Mouse (Mus musculus) thymus, postnatal 0 days (tissue): ENCODE results near the gene Nup50. TPM values are rescaled to one million over a fixed set of nuclear protein-coding genes. Genes with fewer than 3 reads are reported as not detected.
A peak's percentile ranks its signal among the peaks of the same experiment; 100 is the strongest.

Experiments used
- DNase-seq: peaks from one replicate; pipeline ENCODE4 v3.0.0-alpha.2; 2015; ENCODE audit warnings: low spot score
- polyA plus RNA-seq: library from polyadenylated mRNA; unstranded; fragments of >200 nt; fragmentation: Nextera tagmentation; extraction: Ambion mirVana; gene quantifications from 2 replicates; pipeline ENCODE4 v1.2.1, GENCODE M21; 2015

Gene Nup50
- polyA plus RNA-seq, 1 experiment from 2014 or later, result 38.1 TPM

DNA sequence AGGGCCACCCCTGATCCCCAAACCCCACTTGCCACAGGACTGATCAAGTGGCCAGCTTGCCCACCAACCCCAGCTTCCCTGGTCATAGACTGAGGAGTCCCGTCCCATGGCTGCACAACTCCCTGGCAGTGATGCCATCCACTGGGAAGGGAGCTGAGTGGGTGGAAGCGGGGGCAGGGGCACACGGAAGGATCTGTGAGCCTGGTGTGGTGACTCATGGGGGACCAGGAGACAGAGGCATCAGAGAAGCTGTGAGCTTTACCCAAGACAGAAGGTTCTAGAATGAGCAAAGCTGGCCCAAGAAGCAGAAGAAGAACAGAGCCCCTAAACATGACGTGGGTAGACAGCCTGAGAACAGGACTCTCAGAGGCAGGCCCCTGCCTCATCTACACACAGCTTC, 26.8 kb downstream of the Nup50 start:
- DNase-seq, result no peak

DNA sequence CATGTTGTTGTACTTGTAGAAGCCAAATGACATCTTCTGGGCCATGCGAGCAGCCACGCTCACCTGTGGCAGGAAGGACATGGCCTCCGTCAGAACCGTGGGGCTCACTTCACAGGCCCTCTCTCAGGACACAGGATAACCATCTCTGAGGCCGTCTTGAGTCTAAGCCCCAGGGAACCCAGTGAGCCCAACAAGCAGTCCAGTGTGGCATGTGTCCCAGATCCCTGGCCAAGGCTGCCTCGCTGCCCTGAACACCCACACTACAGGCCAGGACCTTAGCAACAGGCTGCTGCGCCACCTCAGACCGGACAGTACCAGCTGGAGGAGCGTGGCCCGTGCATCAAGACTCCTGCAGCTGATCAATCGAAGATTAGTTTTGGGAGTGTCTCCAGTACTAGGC, 30.0 kb downstream of the Nup50 start:
- no peak for DNase-seq

DNA sequence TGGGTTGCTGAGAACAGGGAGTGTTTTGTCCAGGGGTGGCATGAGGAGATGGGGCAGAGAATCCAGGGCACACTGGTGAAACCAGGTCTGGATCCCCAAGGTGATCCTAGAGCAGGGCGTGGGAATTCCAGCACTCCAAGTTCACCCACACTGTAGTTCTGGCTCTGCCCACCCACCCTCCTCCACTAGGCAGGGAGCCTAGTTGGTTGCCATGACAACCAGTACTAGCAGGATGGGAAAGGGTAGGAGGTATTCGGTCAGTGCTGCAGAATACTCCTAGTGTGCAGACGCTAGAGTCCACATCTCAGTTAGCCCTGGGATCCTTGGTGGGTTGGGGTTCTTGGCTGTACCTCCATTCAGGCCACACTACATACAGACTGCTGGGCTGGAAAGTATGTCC, 34.6 kb downstream of the Nup50 start:
- no peak for DNase-seq

DNA sequence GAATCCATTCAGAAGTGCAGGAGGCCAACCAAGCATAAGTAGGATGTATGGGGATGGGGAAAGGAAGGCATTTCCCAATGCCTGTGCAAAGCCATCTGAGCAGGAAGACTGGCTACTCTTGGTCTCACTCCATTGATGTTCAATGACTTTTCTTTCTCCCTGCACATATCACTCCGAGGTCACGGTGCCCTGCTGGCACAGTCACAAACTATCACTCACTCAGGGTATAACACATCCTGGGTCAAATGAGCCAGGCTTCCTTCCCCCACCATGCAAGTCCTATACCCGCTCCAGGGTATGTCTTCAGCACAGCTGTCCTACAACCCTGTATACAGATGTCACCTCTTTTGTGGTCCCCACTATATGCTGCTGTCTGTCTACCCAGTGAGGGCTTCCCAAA, 35.1 kb downstream of the Nup50 start:
- no peak for DNase-seq

DNA sequence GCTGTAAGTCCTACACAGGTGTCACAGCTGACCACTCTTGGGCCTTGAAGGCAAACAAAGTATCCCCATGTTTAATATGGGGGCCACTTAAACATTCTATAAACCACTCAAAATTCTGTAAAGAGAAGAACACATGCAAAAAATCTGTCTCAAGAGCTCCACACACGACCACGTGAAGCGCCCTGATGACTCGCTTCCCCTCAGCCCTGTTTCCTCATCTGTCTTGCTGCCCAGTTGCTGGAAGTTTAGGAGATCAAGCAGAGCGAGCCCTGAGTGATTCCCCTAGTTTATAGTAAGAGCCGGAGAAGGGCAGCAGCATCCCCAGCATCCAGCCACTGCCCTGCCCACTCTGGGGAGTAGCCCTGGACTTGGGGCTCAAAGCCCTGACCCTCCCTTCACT, 36.7 kb downstream of the Nup50 start:
- no peak for DNase-seq

DNA sequence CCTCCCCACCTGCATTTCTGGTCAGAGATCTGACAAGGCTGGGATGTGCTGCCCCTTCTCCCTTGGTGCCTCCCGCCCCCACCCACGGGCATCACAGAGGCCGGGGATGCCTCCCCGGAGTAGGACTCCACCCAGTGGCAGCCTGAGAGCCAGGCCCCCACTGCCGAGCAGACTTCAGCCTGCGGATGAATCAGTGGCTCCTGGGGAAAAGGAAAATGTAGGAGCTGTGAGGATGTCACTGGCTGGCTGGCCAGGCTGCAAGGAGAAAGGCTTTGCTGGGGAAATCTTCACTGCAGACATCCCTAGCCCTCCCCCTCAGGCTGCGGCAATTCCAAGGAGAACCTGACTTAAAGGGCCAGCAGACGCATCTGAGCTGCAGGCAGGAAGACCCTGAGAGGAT, 37.5 kb downstream of the Nup50 start:
- DNase-seq, result no peak

DNA sequence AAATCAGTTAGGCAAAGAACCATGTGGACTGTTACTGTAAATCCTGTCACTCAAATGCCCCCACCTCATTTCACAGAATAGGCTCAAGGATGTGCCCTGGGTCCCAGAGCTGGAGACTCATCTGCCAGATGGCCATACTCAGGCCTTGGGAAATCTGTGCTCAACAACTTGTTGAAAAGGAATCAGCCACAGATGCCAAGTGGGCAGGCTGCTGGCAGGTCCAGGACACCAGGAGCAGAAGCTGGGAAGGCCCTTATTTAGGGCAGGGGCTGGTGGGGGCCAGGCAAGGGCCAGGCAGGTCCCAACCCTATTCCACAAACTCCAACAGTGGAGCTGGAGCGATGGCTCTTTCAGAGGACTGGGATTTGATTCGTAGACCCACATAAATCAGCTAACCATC, 39.3 kb downstream of the Nup50 start:
- DNase-seq, result no peak

DNA sequence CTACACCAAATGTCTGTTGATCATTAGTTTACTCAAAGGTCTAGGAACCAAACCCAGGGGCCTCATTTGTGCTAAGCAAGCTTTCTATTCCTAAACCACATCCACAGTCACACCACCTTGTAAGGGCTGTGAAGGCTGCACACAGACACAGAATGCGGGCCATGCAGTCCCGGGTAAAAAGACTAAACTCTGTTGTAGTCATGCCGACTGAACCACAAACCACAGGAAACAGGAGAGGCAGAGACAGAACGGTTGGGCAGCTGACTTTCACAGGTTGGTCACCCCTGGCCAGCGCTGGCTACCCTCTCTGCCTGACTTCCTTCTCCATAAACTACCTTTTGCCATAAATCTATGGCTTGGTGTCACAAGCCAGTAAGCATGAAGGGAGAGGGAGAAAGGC, 41.6 kb downstream of the Nup50 start:
- peak; percentile 36 for DNase-seq

DNA sequence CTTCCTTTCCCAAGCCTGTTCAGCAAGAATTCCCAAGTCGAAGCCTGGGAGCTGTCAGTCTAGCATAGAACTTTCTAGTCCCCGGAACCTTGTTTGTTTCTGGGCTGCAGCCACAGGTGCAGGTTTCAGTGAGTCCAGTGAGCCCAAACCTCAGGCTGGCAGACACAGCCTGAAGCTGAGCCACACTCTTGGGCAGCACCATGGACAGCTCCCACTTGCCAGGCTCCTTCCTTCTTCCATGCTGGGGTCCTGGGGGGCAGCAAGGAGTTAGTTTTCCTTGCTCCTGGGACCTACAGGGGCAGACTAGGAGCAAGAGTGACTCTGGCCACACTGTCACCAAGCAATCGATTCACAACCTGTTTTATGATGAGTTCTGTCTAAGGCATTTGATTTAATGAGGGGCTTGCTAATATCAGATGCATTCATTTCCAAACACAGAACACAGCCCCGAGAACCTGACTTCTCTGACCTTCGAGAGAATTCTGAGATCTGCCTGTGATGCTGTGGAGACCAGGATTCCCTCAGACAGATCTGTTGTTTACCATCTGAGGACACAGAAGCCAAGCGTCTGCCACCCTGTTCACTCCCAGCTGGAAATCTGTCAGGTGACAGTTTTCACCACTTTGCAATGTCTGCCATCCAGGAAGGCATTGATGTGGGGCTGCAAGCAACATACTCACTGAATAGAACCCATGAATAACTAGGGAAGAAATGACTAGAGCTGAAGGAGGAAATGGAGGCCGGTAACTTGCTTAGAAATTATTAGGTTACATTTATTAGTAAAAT, 42.6 kb downstream of the Nup50 start:
- peak; percentile 67 for DNase-seq

DNA sequence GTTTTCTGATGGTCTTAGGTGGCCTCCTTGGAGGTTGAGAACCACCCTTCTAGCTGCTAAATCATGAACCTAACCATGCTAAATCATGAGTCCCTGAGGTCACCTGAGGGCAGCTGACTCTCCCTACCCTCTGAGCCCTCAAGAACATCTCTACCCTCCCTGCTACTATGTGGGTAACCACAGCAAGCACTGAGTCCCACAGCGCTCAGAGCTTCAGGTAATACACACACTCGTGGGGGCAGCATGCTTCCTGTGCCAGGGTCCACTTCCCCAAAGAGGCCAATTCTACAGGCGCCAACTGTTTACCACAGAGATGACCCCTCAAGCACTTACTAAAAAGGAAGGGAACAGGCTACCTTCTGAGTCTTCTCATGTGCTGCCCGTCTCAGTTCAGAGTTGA, 45.3 kb downstream of the Nup50 start:
- no peak for DNase-seq

DNA sequence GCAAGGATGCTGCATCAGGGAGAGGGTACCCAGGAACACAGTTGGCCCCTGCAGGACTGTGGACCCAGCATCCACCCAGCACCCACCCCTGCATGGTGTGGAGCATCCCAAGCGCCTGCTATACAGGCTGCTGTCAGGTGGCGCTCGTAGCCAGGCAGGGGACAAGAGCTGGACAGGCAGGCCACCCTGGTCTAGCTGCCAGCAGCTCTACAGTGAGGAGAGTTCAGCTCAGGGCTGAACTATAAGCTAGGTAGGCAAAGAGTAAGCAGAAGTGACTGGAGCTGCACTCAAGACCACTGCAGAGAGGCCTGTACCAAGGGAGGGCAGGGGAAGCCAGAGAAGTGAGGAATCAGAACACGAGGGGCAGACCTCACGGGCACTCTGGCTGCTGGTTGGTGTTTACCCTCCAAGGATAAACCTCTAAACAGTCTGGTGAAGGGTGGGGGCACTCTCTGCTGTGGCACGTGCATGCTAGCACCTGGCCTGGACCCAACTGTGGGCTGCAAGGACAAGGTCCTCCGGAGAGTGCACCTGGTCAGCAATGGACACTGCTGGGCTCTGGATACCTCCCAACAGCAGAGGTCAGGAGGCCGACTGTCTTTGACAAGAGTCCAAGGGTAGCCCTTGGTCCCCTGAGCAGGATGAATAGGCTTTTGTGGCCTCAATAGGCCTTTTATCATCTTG, 49.8 kb downstream of the Nup50 start:
- DNase-seq, result no peak

DNA sequence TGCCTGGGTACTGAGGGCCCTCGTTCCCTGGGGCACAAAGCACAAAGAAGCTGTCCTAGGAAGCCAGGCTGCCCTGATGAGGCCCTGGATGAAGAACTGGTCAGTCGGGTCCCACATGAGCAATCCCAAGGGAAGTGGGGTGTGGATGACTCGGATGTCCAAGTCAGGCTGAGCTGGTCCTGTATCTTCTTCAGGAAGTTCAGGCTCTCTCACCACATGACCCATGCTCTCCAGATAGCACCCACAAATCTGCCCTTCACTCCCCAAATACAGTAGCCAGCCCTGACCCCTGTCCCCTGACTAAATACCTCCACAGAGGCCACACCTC, 50.3 kb downstream of the Nup50 start:
- no peak for DNase-seq

DNA sequence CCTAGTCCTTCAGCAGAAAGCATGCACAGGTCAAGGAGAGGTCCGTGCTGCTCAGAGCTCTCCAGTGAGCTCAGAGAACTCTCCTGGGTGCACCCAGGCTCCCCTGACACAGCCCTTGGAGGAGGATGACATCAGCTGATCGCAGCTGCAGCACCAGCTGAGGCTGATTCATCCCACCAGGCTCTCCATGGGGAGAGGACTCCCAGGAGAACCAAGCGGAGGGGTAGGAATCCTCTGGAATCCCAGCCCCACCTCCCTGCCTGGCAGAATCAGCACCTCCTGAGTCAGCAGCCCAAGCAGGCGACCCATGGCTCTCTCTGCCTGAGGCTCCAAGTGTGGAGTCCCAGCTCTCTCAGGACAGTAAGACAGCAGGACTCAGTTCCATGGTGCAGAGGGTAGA, 52.5 kb downstream of the Nup50 start:
- DNase-seq, result no peak

DNA sequence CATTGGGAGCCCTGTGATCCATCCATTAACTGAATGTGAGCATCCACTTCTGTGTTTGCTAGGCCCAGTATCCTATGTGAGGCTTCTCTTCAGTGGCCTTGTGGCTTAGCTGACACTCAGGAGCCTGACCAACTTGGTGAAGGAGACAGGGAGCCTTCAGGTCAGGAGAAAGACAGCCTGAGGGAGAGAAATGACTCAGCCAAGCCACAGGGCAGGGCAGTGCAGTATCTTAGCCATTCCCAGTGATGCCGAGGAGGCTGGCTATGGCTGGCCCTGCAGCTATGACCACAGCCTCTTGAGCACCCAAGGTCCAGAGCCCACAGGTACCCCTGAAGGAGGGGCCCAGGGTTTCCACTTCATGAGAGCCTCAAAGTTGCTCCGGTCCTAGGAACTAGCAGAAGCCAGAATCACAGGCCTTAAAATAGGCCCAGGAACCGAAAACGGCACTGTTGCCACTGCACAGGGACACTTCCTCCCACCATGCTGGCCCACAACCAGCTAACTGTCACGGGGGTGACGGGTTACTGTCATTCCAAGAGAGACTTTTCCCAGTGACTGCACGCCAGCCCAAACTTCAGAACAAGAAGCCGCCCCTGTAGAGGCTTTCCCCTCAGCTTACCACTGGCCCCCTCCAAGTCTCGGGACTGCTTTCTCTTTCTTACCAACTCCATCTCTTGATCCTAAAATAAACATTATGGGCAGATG, 58.5 kb downstream of the Nup50 start:
- DNase-seq, result no peak

DNA sequence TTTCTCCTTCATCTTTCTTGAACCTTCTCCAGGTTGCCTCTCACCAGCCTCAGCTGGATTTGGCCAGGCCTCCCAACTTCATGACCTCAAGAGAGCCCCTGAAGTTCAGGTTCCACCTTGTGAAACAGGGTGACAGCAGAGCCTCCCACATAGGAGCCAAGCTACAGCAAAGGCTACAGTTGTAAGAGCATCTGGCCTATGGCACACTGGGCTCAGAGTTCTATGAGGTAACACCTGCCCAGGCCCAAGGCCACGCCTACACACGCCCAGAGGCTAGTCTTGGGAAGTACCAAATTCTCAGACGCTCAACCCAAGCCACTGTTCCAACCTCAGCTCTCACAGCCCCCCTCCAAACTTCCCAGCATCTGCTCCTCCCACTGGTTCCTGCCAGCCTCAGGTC, 59.7 kb downstream of the Nup50 start:
- DNase-seq, result no peak

DNA sequence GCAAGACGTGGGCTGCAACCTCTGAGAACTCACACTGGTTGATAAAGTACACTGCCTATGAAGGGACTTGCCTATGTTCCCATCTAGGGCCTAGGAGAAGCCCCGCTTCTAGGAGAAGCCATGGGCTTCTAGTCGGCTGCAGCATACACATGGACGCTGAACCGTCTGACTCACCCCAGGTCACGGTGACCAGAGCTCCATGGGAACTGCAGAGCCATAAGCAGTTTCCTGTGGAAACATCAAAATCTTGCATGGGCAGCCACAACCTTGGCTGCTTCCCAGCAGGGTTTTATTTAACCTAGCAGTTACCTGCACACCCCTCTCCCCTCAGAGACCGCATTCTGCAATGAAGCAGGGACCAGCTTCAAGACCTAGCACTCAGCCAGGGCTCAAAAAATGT, 60.5 kb downstream of the Nup50 start:
- DNase-seq, result no peak

DNA sequence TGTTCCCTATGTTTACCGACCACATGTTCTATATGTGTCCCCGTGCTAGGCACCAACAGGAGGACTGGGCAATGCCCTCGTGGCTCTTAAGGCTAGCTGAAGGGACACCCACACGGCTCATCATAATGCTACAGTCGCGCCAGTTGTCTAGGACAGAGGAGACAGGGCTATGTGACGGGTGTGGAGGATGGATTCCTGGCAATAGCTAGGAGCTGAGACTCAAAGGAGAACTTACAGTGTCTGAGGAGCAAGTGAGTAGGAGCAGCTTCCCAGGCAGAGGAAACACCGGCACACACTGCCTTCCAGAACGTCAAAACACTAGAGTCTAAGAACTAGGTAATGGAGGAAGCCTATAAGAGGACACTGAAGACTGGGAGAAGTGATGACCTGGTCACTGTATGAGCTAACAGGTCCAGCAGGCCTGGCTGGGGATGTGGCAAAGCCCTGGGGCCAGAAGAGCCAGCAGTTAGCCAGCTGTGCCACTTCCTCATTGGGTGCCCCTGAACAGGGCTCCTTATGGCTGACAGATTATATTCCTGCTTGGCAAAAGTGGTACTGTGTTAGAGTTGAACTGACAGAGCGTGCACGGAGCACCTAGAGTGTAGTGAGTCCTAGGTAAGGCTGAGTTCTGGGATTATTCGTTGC, 62.4 kb downstream of the Nup50 start:
- no peak for DNase-seq

DNA sequence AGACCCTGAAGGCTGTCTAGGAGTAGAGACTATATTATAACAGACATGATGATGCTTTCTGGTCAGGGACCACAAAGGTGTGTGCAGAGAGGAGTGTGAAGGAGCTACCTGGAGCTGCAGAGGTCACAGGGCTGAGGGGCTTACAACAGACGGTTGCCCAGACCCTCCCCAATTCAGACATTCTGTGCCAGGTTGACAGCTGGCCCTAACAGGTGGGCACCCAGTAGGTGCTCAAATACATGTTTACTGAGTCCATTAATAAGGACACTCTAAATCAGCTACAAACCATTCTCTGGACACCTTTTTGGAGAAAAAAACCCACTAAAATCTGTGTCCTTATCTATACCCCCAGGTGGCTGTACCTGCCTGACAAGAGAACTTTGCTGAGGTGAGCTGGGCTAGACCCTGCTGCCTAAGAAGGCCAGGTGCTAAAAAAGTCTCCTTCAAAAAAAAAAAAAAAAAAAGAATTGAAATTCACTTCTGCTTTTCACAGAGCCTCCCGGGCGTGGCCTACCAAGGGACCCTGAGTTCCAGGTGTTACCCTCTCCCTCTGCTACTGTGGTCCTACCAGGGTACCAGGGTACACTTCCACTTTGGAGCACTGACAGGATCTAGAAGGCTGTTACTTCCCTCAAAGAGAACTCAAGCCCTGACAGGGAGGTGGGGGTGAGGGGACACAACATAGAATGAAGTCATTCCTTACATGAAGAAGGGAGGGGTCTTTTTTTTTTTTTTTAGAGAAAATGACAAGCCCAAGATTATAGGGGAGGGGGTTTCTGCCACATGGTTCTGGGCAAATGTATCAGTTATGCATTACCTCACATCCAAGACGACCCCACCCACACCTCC, 63.2 kb downstream of the Nup50 start:
- peak; percentile 16 for DNase-seq

DNA sequence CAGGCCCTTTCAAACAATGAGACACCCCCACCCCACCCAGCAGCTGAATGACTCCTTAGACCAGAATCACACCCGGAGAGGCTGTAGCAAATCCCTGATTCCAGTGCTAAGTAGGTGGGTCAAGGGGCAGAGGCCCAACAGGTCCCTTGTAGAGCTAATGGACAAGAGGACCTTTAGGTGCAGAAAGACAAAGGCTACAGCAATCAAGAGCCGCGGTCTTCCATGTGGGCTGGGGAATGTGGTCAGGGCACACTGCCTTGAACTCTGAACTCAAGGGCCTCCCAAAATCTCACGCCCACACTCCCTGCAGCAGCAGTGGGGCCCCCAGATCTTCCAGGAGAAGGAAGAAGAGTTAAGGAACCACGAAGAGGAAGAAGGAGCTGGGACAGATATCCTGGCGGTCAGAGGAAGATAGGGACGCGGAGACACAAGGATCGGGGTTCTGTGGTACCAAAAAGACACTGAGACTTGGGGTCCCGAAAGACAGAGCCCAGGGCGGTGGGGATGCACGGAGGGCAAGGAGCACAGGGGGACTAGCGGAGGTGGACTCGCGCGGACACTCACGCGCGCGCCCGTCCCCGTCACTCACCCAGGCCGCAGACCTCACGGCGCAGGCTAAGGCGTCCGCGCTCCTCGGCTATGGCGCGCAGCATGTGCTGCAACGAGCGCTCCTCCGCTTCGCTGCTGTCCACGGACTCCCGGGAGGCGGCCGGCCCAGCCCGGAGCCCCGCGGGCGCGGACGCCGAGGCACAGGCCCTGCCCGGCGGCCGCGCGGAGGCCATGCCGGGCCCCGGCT, 64.0 kb downstream of the Nup50 start:
- DNase-seq, result peak; percentile 39
